Mouse (Mus musculus): ENCODE measurements at regions not wholly inside any gene's neighbourhood (a gene's known extent, or its start where the extent isn't known, plus 50 kb on each side); places are given as distances from the start of the nearest gene placed in this dataset.
A peak's percentile ranks its signal among the peaks of the same experiment; 100 is the strongest.
"Not testable (repeated sequence)": the region's sequence is repeated elsewhere in the genome, so short reads cannot be mapped to it uniquely, and the experiment has no call there.

- H3K4me3 ChIP-seq: no peak overlapping the region
- TF ChIP-seq CTCF (conservative IDR thresholded peaks at IDR 0.05): no peak
- no peak for DNase-seq (ENCODE audit: low spot score in 2 of 2)
- H3K27ac ChIP-seq: no peak overlapping the region
Measured at GRCm38 (mm10) chr1:177345540-177345939, 87.5 kb upstream of the Akt3 start.

- no peak for DNase-seq (ENCODE audit: low spot score in 2 of 2)
- H3K4me3 ChIP-seq: no peak overlapping the region
- TF ChIP-seq CTCF (conservative IDR thresholded peaks at IDR 0.05): no peak
- no peak overlapping the region for H3K27ac ChIP-seq
Measured at GRCm38 (mm10) chr1:177343949-177344348, 85.9 kb upstream of the Akt3 start.

- TF ChIP-seq CTCF (conservative IDR thresholded peaks at IDR 0.05): no peak
- no peak overlapping the region for H3K4me3 ChIP-seq
- DNase-seq (ENCODE audit: low spot score in 2 of 2): no peak
Measured at GRCm38 (mm10) chr1:177343121-177343520, 85.1 kb upstream of the Akt3 start.

DNA sequence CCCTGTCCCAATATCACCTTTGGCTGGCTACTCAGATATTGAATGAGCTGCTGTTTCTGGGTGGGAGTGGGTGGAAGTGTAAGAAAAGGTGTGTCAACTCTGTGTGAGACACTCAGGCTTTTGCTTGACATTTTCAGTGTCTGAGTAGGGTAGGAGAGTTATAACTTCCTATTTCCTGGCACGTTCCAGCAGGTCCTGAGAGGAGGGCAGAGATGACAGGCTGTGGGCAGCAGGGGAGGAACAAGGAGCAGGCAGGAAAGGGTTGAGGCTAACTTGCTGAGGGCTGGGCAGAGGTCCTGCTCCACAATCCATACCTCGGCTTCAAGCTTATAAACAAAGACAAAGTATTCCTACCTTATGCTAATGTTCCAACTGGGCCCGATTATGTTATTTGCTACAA is 82.2 kb upstream of the Akt3 start:
- TF ChIP-seq CTCF (conservative IDR thresholded peaks at IDR 0.05): no peak
- DNase-seq (ENCODE audit: low spot score in 2 of 2): no peak

More at GRCm38 (mm10) chr1:177343121-177343520, 85.1 kb upstream of the Akt3 start:
- H3K27ac ChIP-seq: no peak overlapping the region

GRCm38 (mm10) chr1:177339207-177339787 is 81.3 kb upstream of the Akt3 start:
- DNase-seq (ENCODE audit: low spot score in 2 of 2): not testable (repeated sequence)
- Histone ChIP-seq H3K4me3 (peak overlapping the region; percentile 70), H3K27ac (peak overlapping the region; percentile 89)

More for the DNA sequence above, 82.2 kb upstream of the Akt3 start:
- Histone ChIP-seq H3K4me3 (no peak overlapping the region), H3K27ac (no peak overlapping the region)

DNA sequence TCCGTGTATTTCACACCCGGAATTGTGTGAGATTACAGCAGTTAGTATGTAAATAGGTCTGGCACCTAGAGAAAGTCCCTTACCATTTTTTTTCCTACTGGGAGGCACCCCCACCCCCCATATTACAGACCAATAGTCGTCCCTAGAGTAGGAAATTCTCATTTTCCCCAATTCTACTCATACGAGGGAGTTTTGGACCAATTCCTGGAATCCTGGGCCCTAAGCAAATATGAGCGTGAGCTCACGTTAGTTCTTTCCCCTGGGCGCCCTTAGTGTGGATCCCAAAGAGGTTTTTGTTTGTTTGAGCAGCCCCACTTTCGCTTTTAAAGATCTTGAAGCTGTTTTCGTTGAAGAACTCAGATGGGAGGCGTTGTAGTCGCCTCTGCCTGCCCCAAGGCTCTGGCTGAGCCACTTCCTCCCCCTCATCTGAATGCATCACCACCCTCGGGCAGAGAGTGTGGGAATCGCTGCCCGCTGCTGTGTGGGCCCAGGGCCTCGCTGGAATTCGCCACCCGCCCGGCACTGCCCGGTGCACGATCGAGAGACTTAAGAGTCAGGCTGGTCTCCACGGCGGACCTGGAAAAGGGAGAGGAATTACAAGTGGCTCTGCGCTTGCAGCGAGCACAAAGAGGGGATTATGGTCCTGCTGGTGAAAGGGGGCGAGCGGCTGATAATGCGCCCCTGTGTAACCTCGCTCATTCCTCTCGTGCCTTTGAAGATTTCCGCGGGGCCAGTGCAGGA is 80.6 kb upstream of the Akt3 start:
- Histone ChIP-seq H3K27ac (peak overlapping the region; percentile 89), H3K4me3 (peak overlapping the region; percentile 70)
- TF ChIP-seq CTCF (conservative IDR thresholded peaks at IDR 0.05): no peak
- DNase-seq (ENCODE audit: low spot score in 2 of 2): peak; percentile 55 to 63

- Histone ChIP-seq H3K4me3 (no peak overlapping the region), H3K27ac (peak overlapping the region; percentile 89; the same call in 1 of the 2 replicates)
- no peak for DNase-seq (ENCODE audit: low spot score in 2 of 2)
- TF ChIP-seq CTCF (conservative IDR thresholded peaks at IDR 0.05): no peak
Measured at GRCm38 (mm10) chr1:177337756-177338155, 79.8 kb upstream of the Akt3 start.

DNA sequence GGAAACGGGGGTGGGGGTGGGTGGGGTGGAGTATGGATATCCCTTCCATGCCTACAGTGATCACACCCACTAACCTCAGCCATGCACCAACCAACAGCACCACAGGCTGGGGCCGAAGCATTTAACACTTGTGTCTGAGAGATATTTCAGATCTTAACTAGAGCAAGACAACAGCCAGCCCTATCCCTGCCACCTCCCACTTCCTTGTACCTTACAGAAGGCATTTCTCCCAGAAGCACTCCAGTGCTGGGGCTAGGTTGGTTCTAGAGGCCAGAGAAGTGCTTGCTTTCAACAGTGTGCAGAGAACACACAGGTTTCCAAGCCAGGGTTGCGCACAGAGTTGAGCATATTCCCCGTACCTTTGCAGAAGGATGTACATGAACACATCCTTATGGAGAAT is 79.1 kb upstream of the Akt3 start:
- Histone ChIP-seq H3K4me3 (no peak overlapping the region), H3K27ac (no peak overlapping the region)
- DNase-seq (ENCODE audit: low spot score in 2 of 2): no peak
- no peak for TF ChIP-seq CTCF (conservative IDR thresholded peaks at IDR 0.05)

GRCm38 (mm10) chr1:177336436-177336835 is 78.4 kb upstream of the Akt3 start:
- no peak for TF ChIP-seq CTCF (conservative IDR thresholded peaks at IDR 0.05)
- no peak for DNase-seq (ENCODE audit: low spot score in 2 of 2)
- H3K27ac ChIP-seq: no peak overlapping the region
- no peak overlapping the region for H3K4me3 ChIP-seq

- Histone ChIP-seq H3K4me3 (no peak overlapping the region), H3K27ac (no peak overlapping the region)
- no peak for TF ChIP-seq CTCF (conservative IDR thresholded peaks at IDR 0.05)
- no peak for DNase-seq (ENCODE audit: low spot score in 2 of 2)
Measured at GRCm38 (mm10) chr1:177335961-177336360, 78.0 kb upstream of the Akt3 start.

DNA sequence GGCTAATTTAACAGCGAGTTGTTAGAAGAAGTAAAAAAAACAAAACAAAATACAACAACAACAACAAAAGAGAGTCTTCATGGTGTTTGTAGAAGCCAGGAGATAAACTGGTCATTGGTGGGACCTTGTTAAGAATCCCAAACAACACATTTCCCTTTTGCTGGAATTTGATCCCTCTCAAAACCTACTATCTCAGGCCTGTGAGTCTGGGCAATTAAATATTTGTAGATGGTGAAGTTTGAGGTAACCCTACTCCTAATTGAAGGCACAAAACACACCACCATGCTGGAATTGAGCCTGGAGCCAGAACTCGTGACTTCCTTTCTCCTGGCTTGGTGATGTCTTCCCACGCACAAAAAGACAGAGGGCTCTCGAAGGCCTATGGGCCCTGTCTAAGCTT is 65.4 kb upstream of the Akt3 start:
- Histone ChIP-seq H3K27ac (peak overlapping the region; percentile 90; the same call in 1 of the 2 replicates), H3K4me3 (peak overlapping the region; percentile 76)
- DNase-seq (ENCODE audit: low spot score in 2 of 2): no peak
- TF ChIP-seq CTCF (conservative IDR thresholded peaks at IDR 0.05): no peak

- DNase-seq (ENCODE audit: low spot score in 2 of 2): no peak
- H3K27ac ChIP-seq: peak overlapping the region; percentile 90
- TF ChIP-seq CTCF (conservative IDR thresholded peaks at IDR 0.05): no peak
- peak overlapping the region; percentile 76 for H3K4me3 ChIP-seq
Measured at GRCm38 (mm10) chr1:177322745-177323299, 64.8 kb upstream of the Akt3 start.

GRCm38 (mm10) chr1:177322307-177322685 is 64.3 kb upstream of the Akt3 start:
- DNase-seq (ENCODE audit: low spot score in 2 of 2): no peak
- H3K4me3 ChIP-seq: peak overlapping the region; percentile 76
- peak overlapping the region; percentile 90 for H3K27ac ChIP-seq
- no peak for TF ChIP-seq CTCF (conservative IDR thresholded peaks at IDR 0.05)

Measured in layer of hippocampus, adult 2 months (tissue).